Mouse (Mus musculus): ENCODE measurements at regions not wholly inside any gene's neighbourhood (a gene's known extent, or its start where the extent isn't known, plus 50 kb on each side); places are given as distances from the start of the nearest gene placed in this dataset.

GRCm38 (mm10) chr3:14952169-14952729 lies 66.2 kb downstream of the Car2 start:
- 46% methylated on average over 3 of the region's 3 CpGs for WGBS
- H3K4me3 ChIP-seq (replicated peaks; ENCODE audit: extremely low read depth, low read depth, low read length), result no peak overlapping the region
- TF ChIP-seq POLR2A (IDR thresholded peaks at IDR 0.05; ENCODE audit: borderline replicate concordance, extremely low read depth, low read depth, low read length) (no peak), CTCF (IDR thresholded peaks at IDR 0.05; ENCODE audit: insufficient read depth, low read length) (no peak)
- H3K4me1 ChIP-seq (ENCODE audit: control insufficient read depth, insufficient read depth, low read length), result peaks cover 4% of the 10 kb centered on the region; the same call in 1 of the 2 replicates
- DNase-seq, result no peak

GRCm38 (mm10) chr3:14952951-14953350 lies 66.9 kb downstream of the Car2 start:
- TF ChIP-seq POLR2A (IDR thresholded peaks at IDR 0.05; ENCODE audit: borderline replicate concordance, extremely low read depth, low read depth, low read length) (no peak), CTCF (IDR thresholded peaks at IDR 0.05; ENCODE audit: insufficient read depth, low read length) (no peak)
- 50% methylated on average over 3 of the region's 3 CpGs for WGBS
- no peak overlapping the region for H3K4me3 ChIP-seq (replicated peaks; ENCODE audit: extremely low read depth, low read depth, low read length)
- DNase-seq, result no peak
- H3K4me1 ChIP-seq (ENCODE audit: control insufficient read depth, insufficient read depth, low read length), result peaks cover 6% of the 10 kb centered on the region; the same call in 1 of the 2 replicates

- WGBS, result 55% methylated on average over 1 of the region's 1 CpGs
- peaks cover 5% of the 10 kb centered on the region for H3K4me1 ChIP-seq (ENCODE audit: control insufficient read depth, insufficient read depth, low read length)
- DNase-seq, result no peak
These were observed 71.4 kb downstream of the Car2 start for GRCm38 (mm10) chr3:14957481-14957880.

GRCm38 (mm10) chr3:14958277-14958676 lies 72.2 kb downstream of the Car2 start:
- TF ChIP-seq POLR2A (IDR thresholded peaks at IDR 0.05; ENCODE audit: borderline replicate concordance, extremely low read depth, low read depth, low read length) (no peak), CTCF (IDR thresholded peaks at IDR 0.05; ENCODE audit: insufficient read depth, low read length) (no peak)
- Histone ChIP-seq H3K4me1 (ENCODE audit: control insufficient read depth, insufficient read depth, low read length) (peaks cover 4% of the 10 kb centered on the region; the same call in 1 of the 2 replicates), H3K4me3 (replicated peaks; ENCODE audit: extremely low read depth, low read depth, low read length) (no peak overlapping the region)
- 51% methylated on average over 1 of the region's 1 CpGs for WGBS
- no peak for DNase-seq

More at GRCm38 (mm10) chr3:14957481-14957880, 71.4 kb downstream of the Car2 start:
- TF ChIP-seq POLR2A (IDR thresholded peaks at IDR 0.05; ENCODE audit: borderline replicate concordance, extremely low read depth, low read depth, low read length) (no peak), CTCF (IDR thresholded peaks at IDR 0.05; ENCODE audit: insufficient read depth, low read length) (no peak)
- no peak overlapping the region for H3K4me3 ChIP-seq (replicated peaks; ENCODE audit: extremely low read depth, low read depth, low read length)

- Histone ChIP-seq H3K4me3 (replicated peaks; ENCODE audit: extremely low read depth, low read depth, low read length) (no peak overlapping the region), H3K4me1 (ENCODE audit: control insufficient read depth, insufficient read depth, low read length) (peaks cover 4% of the 10 kb centered on the region; the same call in 1 of the 2 replicates)
- TF ChIP-seq CTCF (IDR thresholded peaks at IDR 0.05; ENCODE audit: insufficient read depth, low read length), result no peak
- no peak for TF ChIP-seq POLR2A (IDR thresholded peaks at IDR 0.05; ENCODE audit: borderline replicate concordance, extremely low read depth, low read depth, low read length)
- DNase-seq, result no peak
- 3% methylated on average over 1 of the region's 1 CpGs for WGBS
These were observed 73.5 kb downstream of the Car2 start for GRCm38 (mm10) chr3:14959586-14959985.

- DNase-seq, result no peak
- Histone ChIP-seq H3K4me1 (ENCODE audit: control insufficient read depth, insufficient read depth, low read length) (peaks cover 5% of the 10 kb centered on the region; the same call in 1 of the 2 replicates), H3K4me3 (replicated peaks; ENCODE audit: extremely low read depth, low read depth, low read length) (no peak overlapping the region)
- no peak for TF ChIP-seq CTCF (IDR thresholded peaks at IDR 0.05; ENCODE audit: insufficient read depth, low read length)
- no peak for TF ChIP-seq POLR2A (IDR thresholded peaks at IDR 0.05; ENCODE audit: borderline replicate concordance, extremely low read depth, low read depth, low read length)
- WGBS, result 66% methylated on average over 5 of the region's 5 CpGs
These were observed 78.7 kb downstream of the Car2 start for GRCm38 (mm10) chr3:14964795-14965194.

GRCm38 (mm10) chr3:14965438-14966044 lies 79.5 kb downstream of the Car2 start:
- Histone ChIP-seq H3K4me3 (replicated peaks; ENCODE audit: extremely low read depth, low read depth, low read length) (no peak overlapping the region), H3K4me1 (ENCODE audit: control insufficient read depth, insufficient read depth, low read length) (peaks cover 5% of the 10 kb centered on the region)
- WGBS, result 80% methylated on average over 5 of the region's 5 CpGs
- no peak for DNase-seq
- TF ChIP-seq POLR2A (IDR thresholded peaks at IDR 0.05; ENCODE audit: borderline replicate concordance, extremely low read depth, low read depth, low read length), result no peak
- TF ChIP-seq CTCF (IDR thresholded peaks at IDR 0.05; ENCODE audit: insufficient read depth, low read length), result no peak

- no peak for DNase-seq
- 71% methylated on average over 5 of the region's 5 CpGs for WGBS
These were observed 81.2 kb downstream of the Car2 start for GRCm38 (mm10) chr3:14967235-14967634.

GRCm38 (mm10) chr3:14968345-14968744 lies 82.3 kb downstream of the Car2 start:
- Histone ChIP-seq H3K4me1 (ENCODE audit: control insufficient read depth, insufficient read depth, low read length) (peaks cover 5% of the 10 kb centered on the region), H3K4me3 (replicated peaks; ENCODE audit: extremely low read depth, low read depth, low read length) (no peak overlapping the region)
- WGBS, result 83% methylated on average over 1 of the region's 1 CpGs
- DNase-seq, result no peak
- no peak for TF ChIP-seq POLR2A (IDR thresholded peaks at IDR 0.05; ENCODE audit: borderline replicate concordance, extremely low read depth, low read depth, low read length)

More at GRCm38 (mm10) chr3:14967235-14967634, 81.2 kb downstream of the Car2 start:
- Histone ChIP-seq H3K4me3 (replicated peaks; ENCODE audit: extremely low read depth, low read depth, low read length) (no peak overlapping the region), H3K4me1 (ENCODE audit: control insufficient read depth, insufficient read depth, low read length) (peaks cover 5% of the 10 kb centered on the region)
- TF ChIP-seq POLR2A (IDR thresholded peaks at IDR 0.05; ENCODE audit: borderline replicate concordance, extremely low read depth, low read depth, low read length), result no peak
- no peak for TF ChIP-seq CTCF (IDR thresholded peaks at IDR 0.05; ENCODE audit: insufficient read depth, low read length)

- no peak for DNase-seq
- TF ChIP-seq POLR2A (IDR thresholded peaks at IDR 0.05; ENCODE audit: borderline replicate concordance, extremely low read depth, low read depth, low read length) (no peak), CTCF (IDR thresholded peaks at IDR 0.05; ENCODE audit: insufficient read depth, low read length) (no peak)
These were observed 83.6 kb downstream of the Car2 start for GRCm38 (mm10) chr3:14969698-14970097.

More at GRCm38 (mm10) chr3:14969698-14970097, 83.6 kb downstream of the Car2 start:
- Histone ChIP-seq H3K4me3 (replicated peaks; ENCODE audit: extremely low read depth, low read depth, low read length) (no peak overlapping the region), H3K4me1 (ENCODE audit: control insufficient read depth, insufficient read depth, low read length) (peaks cover 5% of the 10 kb centered on the region)
- WGBS, result 49% methylated on average over 6 of the region's 6 CpGs

All from lung, adult 2 months (tissue).